Mouse (Mus musculus): ENCODE measurements around the gene Poln.

GRCm38 (mm10) chr5:34191843-34192242 lies 22.6 kb upstream of the Poln start:
- TF ChIP-seq CTCF (IDR thresholded peaks at IDR 0.05; ENCODE audit: low read depth, low read length) = no peak
- no peak for TF ChIP-seq TAL1 (conservative IDR thresholded peaks at IDR 0.05; ENCODE audit: low read depth, low read length)
- TF ChIP-seq POLR2AphosphoS5 (IDR thresholded peaks at IDR 0.05; ENCODE audit: insufficient replicate concordance, low read depth, low read length) = no peak
